Comparison of ENCODE assay signal across 29 mouse cellular contexts in genomic region chr3:69225019-69225418, GRCm38 (mm10). TPM values are rescaled to one million over a fixed set of nuclear protein-coding genes. Genes with fewer than 3 reads are reported as not detected.
A peak's percentile ranks its signal among the peaks of the same experiment; 100 is the strongest.
DNase-seq lines count a peak whose midpoint lies in the region; ATAC-seq and TF ChIP-seq lines count a peak whose summit lies in the region.
"Had no signal": no experiment of that assay in that cellular context is flagged by ENCODE, and none has a peak within 500 bp of the region (broad histone marks: within the 10 kb centered on the region; RNA-seq: fewer than 3 reads in every experiment).

No protein-coding gene starts in this region.

- no peak for TF ChIP-seq CTCF in forebrain, postnatal 0 days (IDR thresholded peaks at IDR 0.05; ENCODE audit: low read depth)
- TF ChIP-seq CTCF in heart, postnatal 0 days (IDR thresholded peaks at IDR 0.05; ENCODE audit: low read depth) = no peak

- H3K27me3 ChIP-seq in forebrain, postnatal 0 days (ENCODE audit: insufficient read depth, low read length) = no peaks in the 10 kb centered on the region
- no peaks in the 10 kb centered on the region for H3K27me3 ChIP-seq in forebrain, embryonic 10.5 days (ENCODE audit: poor library complexity, severe bottlenecking)
- H3K27me3 ChIP-seq in heart, embryonic 13.5 days (replicated peaks) = no peaks in the 10 kb centered on the region
- H3K27me3 ChIP-seq in heart, embryonic 15.5 days = no peaks in the 10 kb centered on the region
- no peaks in the 10 kb centered on the region for H3K27me3 ChIP-seq in heart, embryonic 10.5 days (ENCODE audit: insufficient read depth, poor library complexity, severe bottlenecking)
- H3K27me3 ChIP-seq in heart, postnatal 0 days (ENCODE audit: control insufficient read depth, insufficient read depth, low read length) = no peaks in the 10 kb centered on the region
- H3K27me3 ChIP-seq: CH12.LX; embryonic facial prominence, embryonic 12.5 days; forebrain, embryonic 12.5 days had no signal

- H3K4me2 ChIP-seq in forebrain, postnatal 0 days (ENCODE audit: low read depth) = no peak overlapping the region
- H3K4me2 ChIP-seq in heart, embryonic 13.5 days = no peak overlapping the region
- no peak overlapping the region for H3K4me2 ChIP-seq in heart, embryonic 15.5 days
- no peak overlapping the region for H3K4me2 ChIP-seq in heart, postnatal 0 days (ENCODE audit: low read depth, low read length)
- H3K4me2 ChIP-seq: embryonic facial prominence, embryonic 12.5 days; forebrain, embryonic 12.5 days had no signal

- H3K9me3 ChIP-seq in forebrain, postnatal 0 days (ENCODE audit: low read length) = no peaks in the 10 kb centered on the region
- H3K9me3 ChIP-seq in forebrain, embryonic 10.5 days = no peaks in the 10 kb centered on the region
- no peaks in the 10 kb centered on the region for H3K9me3 ChIP-seq in heart, embryonic 13.5 days
- H3K9me3 ChIP-seq in heart, embryonic 15.5 days (replicated peaks) = no peaks in the 10 kb centered on the region
- H3K9me3 ChIP-seq in heart, embryonic 10.5 days = no peaks in the 10 kb centered on the region
- no peaks in the 10 kb centered on the region for H3K9me3 ChIP-seq in heart, postnatal 0 days (replicated peaks; ENCODE audit: control insufficient read depth, low read length)
- H3K9me3 ChIP-seq: embryonic facial prominence, embryonic 10.5 days; embryonic facial prominence, embryonic 12.5 days; forebrain, embryonic 12.5 days; G1E had no signal

- no peak for TF ChIP-seq EP300 in heart, postnatal 0 days (IDR thresholded peaks at IDR 0.05; ENCODE audit: low read depth)

- no peaks in the 10 kb centered on the region for H3K36me3 ChIP-seq in forebrain, postnatal 0 days (ENCODE audit: insufficient read depth)
- H3K36me3 ChIP-seq in forebrain, embryonic 10.5 days (replicated peaks) = no peaks in the 10 kb centered on the region
- H3K36me3 ChIP-seq in heart, embryonic 13.5 days = no peaks in the 10 kb centered on the region
- H3K36me3 ChIP-seq in heart, embryonic 15.5 days = no peaks in the 10 kb centered on the region
- H3K36me3 ChIP-seq in heart, embryonic 10.5 days = no peaks in the 10 kb centered on the region
- no peaks in the 10 kb centered on the region for H3K36me3 ChIP-seq in heart, postnatal 0 days (replicated peaks; ENCODE audit: control insufficient read depth, insufficient read depth, low read length)
- H3K36me3 ChIP-seq: embryonic facial prominence, embryonic 10.5 days; embryonic facial prominence, embryonic 12.5 days; forebrain, embryonic 12.5 days; G1E had no signal

- 0 out of 2 replicates have a peak, but pooled peaks have one; percentile 29 for ATAC-seq in forebrain, postnatal 0 days
- ATAC-seq in heart, embryonic 13.5 days (ENCODE audit: extremely low read depth, insufficient number of reproducible peaks, low FRiP score, low TSS enrichment) = no peak
- ATAC-seq in heart, embryonic 15.5 days (replicated peaks; ENCODE audit: insufficient number of reproducible peaks, insufficient read depth, low FRiP score, low read depth) = no peak
- ATAC-seq in heart, postnatal 0 days (ENCODE audit: insufficient read depth, low read depth) = no peak; the same call in 1 of the 2 replicates
- ATAC-seq: activated CD4-positive, CD25-positive, alpha-beta regulatory T cell, adult 4 months; CD4-positive, CD25-positive, alpha-beta regulatory T cell, adult 4 months; forebrain, embryonic 14.5 days; Patski had no signal

- no peak overlapping the region for H3K9ac ChIP-seq in forebrain, postnatal 0 days
- no peak overlapping the region for H3K9ac ChIP-seq in heart, embryonic 13.5 days
- H3K9ac ChIP-seq in heart, embryonic 15.5 days = no peak overlapping the region
- no peak overlapping the region for H3K9ac ChIP-seq in heart, postnatal 0 days (replicated peaks; ENCODE audit: low read depth, low read length)
- H3K9ac ChIP-seq: embryonic facial prominence, embryonic 12.5 days; forebrain, embryonic 12.5 days had no signal

- H3K4me3 ChIP-seq in forebrain, postnatal 0 days (ENCODE audit: low read depth, low read length) = no peak overlapping the region
- no peak overlapping the region for H3K4me3 ChIP-seq in forebrain, embryonic 10.5 days
- no peak overlapping the region for H3K4me3 ChIP-seq in heart, embryonic 13.5 days
- no peak overlapping the region for H3K4me3 ChIP-seq in heart, embryonic 15.5 days
- no peak overlapping the region for H3K4me3 ChIP-seq in heart, embryonic 10.5 days
- no peak overlapping the region for H3K4me3 ChIP-seq in heart, postnatal 0 days (ENCODE audit: low read depth, low read length)
- H3K4me3 ChIP-seq: embryonic facial prominence, embryonic 10.5 days; embryonic facial prominence, embryonic 12.5 days; forebrain, embryonic 12.5 days had no signal

- H3K4me1 ChIP-seq in forebrain, postnatal 0 days (ENCODE audit: insufficient read depth) = no peaks in the 10 kb centered on the region
- H3K4me1 ChIP-seq in forebrain, embryonic 10.5 days = peaks cover 5% of the 10 kb centered on the region; the same call in 1 of the 2 replicates
- peaks cover 33% of the 10 kb centered on the region for H3K4me1 ChIP-seq in heart, embryonic 13.5 days
- peaks cover 12% of the 10 kb centered on the region for H3K4me1 ChIP-seq in heart, embryonic 15.5 days (replicated peaks)
- no peaks in the 10 kb centered on the region for H3K4me1 ChIP-seq in heart, embryonic 10.5 days
- peaks cover 14% of the 10 kb centered on the region for H3K4me1 ChIP-seq in heart, postnatal 0 days (ENCODE audit: control insufficient read depth, insufficient read depth)
- H3K4me1 ChIP-seq: embryonic facial prominence, embryonic 10.5 days; embryonic facial prominence, embryonic 12.5 days; forebrain, embryonic 12.5 days had no signal

- DNase-seq in forebrain, postnatal 0 days = no peak
- DNase-seq in forebrain, embryonic 10.5 days (ENCODE audit: extremely low spot score, low spot score) = no peak
- DNase-seq in heart, adult 8-10 months (ENCODE audit: low spot score) = no peak
- no peak for DNase-seq in heart, embryonic 10.5 days (ENCODE audit: low spot score)
- DNase-seq in heart, postnatal 0 days (ENCODE audit: low spot score) = peak; percentile 56
- DNase-seq in heart, adult 9 months (ENCODE audit: low spot score in 2 of 2) = no peak
- DNase-seq: adrenal gland, adult 8-10 months; adrenal gland, postnatal 14 days; adrenal gland, postnatal 36 days; B cell, adult 2 months; cerebellum, adult 11-12 months; cerebellum, adult 2 months; cerebellum, adult 9-10 months; cerebellum, postnatal 10 days; cerebellum, postnatal 25 days had no signal

- H3K27ac ChIP-seq in forebrain, postnatal 0 days (ENCODE audit: low read depth, low read length) = no peak overlapping the region
- H3K27ac ChIP-seq in forebrain, embryonic 10.5 days = no peak overlapping the region
- H3K27ac ChIP-seq in heart, embryonic 13.5 days (replicated peaks) = peak overlapping the region; percentile 54
- peak overlapping the region; percentile 73 for H3K27ac ChIP-seq in heart, embryonic 15.5 days
- H3K27ac ChIP-seq in heart, embryonic 10.5 days = no peak overlapping the region
- H3K27ac ChIP-seq in heart, postnatal 0 days (ENCODE audit: low read depth) = peak overlapping the region; percentile 61
- H3K27ac ChIP-seq: embryonic facial prominence, embryonic 10.5 days; embryonic facial prominence, embryonic 12.5 days; forebrain, embryonic 12.5 days had no signal

RNA-seq across cellular contexts. Expression of gene Arl14, which starts 2.8 kb away (rescaled TPM):
- not detected in 2 replicates for total RNA-seq in forebrain, postnatal 0 days (2014; rRNA removed)
- polyA plus RNA-seq in forebrain, postnatal 0 days (2015; fragmentation: Nextera tagmentation; extraction: Ambion mirVana) = not detected in 2 replicates
- polyA plus RNA-seq in forebrain, embryonic 10.5 days (2016; fragmentation: Nextera tagmentation; extraction: Ambion mirVana) = not detected in 2 replicates
- not detected in 2 replicates for polyA plus RNA-seq in heart, embryonic 13.5 days (2015; fragmentation: Nextera tagmentation; extraction: Ambion mirVana)
- not detected for total RNA-seq in heart, adult 8-10 months (2022)
- 0.15 TPM in 1 of 2 replicates, not detected in the other for polyA plus RNA-seq in heart, embryonic 15.5 days (2015; fragmentation: Nextera tagmentation; extraction: Ambion mirVana)
- polyA plus RNA-seq in heart, embryonic 10.5 days (2016; fragmentation: Nextera tagmentation; extraction: Ambion mirVana) = not detected in 2 replicates
- not detected in 2 replicates for total RNA-seq in heart, postnatal 0 days (2014; rRNA removed; ENCODE audit: low replicate concordance)
- not detected in 2 replicates for polyA plus RNA-seq in heart, postnatal 0 days (2015; fragmentation: Nextera tagmentation; extraction: Ambion mirVana)
- total RNA-seq: adrenal gland, adult 18-20 months; adrenal gland, adult 8-10 months; adrenal gland, postnatal 14 days; adrenal gland, postnatal 36 days; CH12.LX; G1E had no signal
- polyA plus RNA-seq: activated CD4-positive, CD25-positive, alpha-beta regulatory T cell, adult 4 months; CD4-positive, CD25-positive, alpha-beta regulatory T cell, adult 4 months; cerebellum, adult 2 months; cortical plate, adult 2 months; embryonic facial prominence, embryonic 10.5 days; embryonic facial prominence, embryonic 12.5 days; embryonic facial prominence, embryonic 14.5 days; forebrain, embryonic 12.5 days; forebrain, embryonic 14.5 days; G1E; Patski had no signal

Comparison
In these comparisons a context has a peak if more than half of its experiments do, and no peak if none do; other contexts are left out.
1. H3K27ac ChIP-seq: peak in heart, embryonic 13.5 days (single experiment), heart, embryonic 15.5 days (single experiment) and heart, postnatal 0 days (single experiment); none in forebrain, postnatal 0 days (single experiment), forebrain, embryonic 10.5 days (single experiment) and heart, embryonic 10.5 days (single experiment).